Mouse (Mus musculus): ENCODE measurements around the gene Cd3eap.

DNA sequence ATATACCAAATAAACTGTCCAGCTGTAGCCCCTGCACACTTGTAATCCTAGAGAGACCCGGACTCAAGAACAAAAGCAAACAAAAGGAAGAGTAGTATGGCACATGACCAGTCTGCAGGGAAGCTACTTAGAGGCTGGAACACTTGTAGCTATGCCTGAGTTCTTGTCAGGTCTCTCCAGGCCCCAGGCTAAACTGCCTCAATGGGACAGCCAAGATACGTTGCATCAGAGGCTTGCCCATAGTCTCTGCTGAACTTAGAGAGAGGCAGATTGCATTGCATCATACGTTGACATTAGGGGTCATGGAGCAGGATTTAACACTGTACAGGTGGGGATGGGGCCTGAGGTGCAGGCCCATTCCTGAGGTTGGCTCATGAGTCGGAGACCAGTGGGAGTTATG, 16.7 kb upstream of the Cd3eap start:
- TF ChIP-seq POLR2A (IDR thresholded peaks at IDR 0.05; ENCODE audit: borderline replicate concordance, extremely low read depth, low read depth, low read length) (no peak), CTCF (IDR thresholded peaks at IDR 0.05; ENCODE audit: insufficient read depth, low read length) (no peak)
